Comparison of ENCODE assay signal across 22 mouse cellular contexts in the genomic region with DNA sequence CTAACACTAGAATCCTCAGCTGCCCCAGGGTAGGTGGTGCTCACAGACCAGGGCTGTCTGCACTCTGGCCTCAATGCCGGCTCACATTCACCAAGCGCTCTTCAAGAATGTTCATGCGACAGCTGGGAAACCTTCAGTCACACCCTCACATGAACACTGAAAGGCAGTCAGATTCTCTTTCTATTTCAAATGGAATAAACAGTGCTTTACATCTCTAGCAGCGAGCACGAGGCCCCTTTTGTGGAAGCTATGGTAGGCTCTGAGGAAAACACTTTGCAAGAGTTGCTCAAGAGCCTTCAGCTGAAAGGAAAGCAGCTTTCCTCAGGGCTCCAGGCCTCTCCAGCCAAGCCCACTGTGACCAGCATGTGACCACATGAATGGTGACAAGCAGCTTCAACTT. TPM values are rescaled to one million over a fixed set of nuclear protein-coding genes. Genes with fewer than 3 reads are reported as not detected.
A peak's percentile ranks its signal among the peaks of the same experiment; 100 is the strongest.
DNase-seq lines count a peak whose midpoint lies in the region; ATAC-seq lines count a peak whose summit lies in the region.
"Had no signal": no experiment of that assay in that cellular context is flagged by ENCODE, and none has a peak within 500 bp of the region (broad histone marks: within the 10 kb centered on the region; RNA-seq: fewer than 3 reads in every experiment).

No protein-coding gene starts in this region.

- no peak overlapping the region for H3K4me3 ChIP-seq in heart, embryonic 10.5 days
- H3K4me3 ChIP-seq in lung, embryonic 16.5 days (ENCODE audit: low read length) = no peak overlapping the region
- H3K4me3 ChIP-seq: embryonic facial prominence, embryonic 10.5 days; heart, embryonic 15.5 days; hindbrain, embryonic 13.5 days had no signal

- 81% methylated on average over 5 of the region's 5 CpGs for WGBS in heart, embryonic 10.5 days
- WGBS in lung, embryonic 16.5 days = 36% methylated on average over 5 of the region's 5 CpGs

- no peaks in the 10 kb centered on the region for H3K27me3 ChIP-seq in heart, embryonic 10.5 days (ENCODE audit: insufficient read depth, poor library complexity, severe bottlenecking)
- no peaks in the 10 kb centered on the region for H3K27me3 ChIP-seq in lung, embryonic 16.5 days (ENCODE audit: control insufficient read depth, insufficient read depth, low read depth, low read length)
- H3K27me3 ChIP-seq: heart, embryonic 15.5 days; hindbrain, embryonic 13.5 days had no signal

- H3K4me1 ChIP-seq in heart, embryonic 10.5 days = no peaks in the 10 kb centered on the region
- no peaks in the 10 kb centered on the region for H3K4me1 ChIP-seq in lung, embryonic 16.5 days (replicated peaks; ENCODE audit: control insufficient read depth, insufficient read depth, low read length)
- H3K4me1 ChIP-seq: embryonic facial prominence, embryonic 10.5 days; heart, embryonic 15.5 days; hindbrain, embryonic 13.5 days had no signal

- no peaks in the 10 kb centered on the region for H3K9me3 ChIP-seq in heart, embryonic 10.5 days
- H3K9me3 ChIP-seq in lung, embryonic 16.5 days (ENCODE audit: control insufficient read depth, low read length) = no peaks in the 10 kb centered on the region
- H3K9me3 ChIP-seq: embryonic facial prominence, embryonic 10.5 days; G1E; heart, embryonic 15.5 days; hindbrain, embryonic 13.5 days had no signal

- no peak overlapping the region for H3K4me2 ChIP-seq in lung, embryonic 16.5 days (ENCODE audit: low read depth, low read length)
- H3K4me2 ChIP-seq: heart, embryonic 11.5 days; heart, embryonic 15.5 days; hindbrain, embryonic 13.5 days had no signal

- no peaks in the 10 kb centered on the region for H3K36me3 ChIP-seq in heart, embryonic 10.5 days
- 0 out of 2 replicates have a peak, but pooled peaks cover 2% of the 10 kb centered on the region for H3K36me3 ChIP-seq in lung, embryonic 16.5 days (ENCODE audit: control insufficient read depth, insufficient read depth, low read length)
- H3K36me3 ChIP-seq: G1E had no signal

- no peak overlapping the region for H3K27ac ChIP-seq in heart, embryonic 10.5 days
- H3K27ac ChIP-seq in lung, embryonic 16.5 days (ENCODE audit: low read length) = peak overlapping the region; percentile 44; the same call in 1 of the 2 replicates
- H3K27ac ChIP-seq: embryonic facial prominence, embryonic 10.5 days; heart, embryonic 15.5 days; hindbrain, embryonic 13.5 days had no signal

- peak; percentile 96 for ATAC-seq in lung, embryonic 16.5 days (ENCODE audit: low read depth)
- ATAC-seq: CD4-positive, CD25-positive, alpha-beta regulatory T cell, adult 4 months; forebrain, embryonic 14.5 days had no signal

- DNase-seq in heart, embryonic 10.5 days (ENCODE audit: low spot score) = peak; percentile 71
- no peak for DNase-seq in heart, adult 18-20 months
- DNase-seq in lung, postnatal 25 days (ENCODE audit: low spot score) = peak; percentile 75
- DNase-seq in layer of hippocampus, postnatal 36 days = no peak
- DNase-seq in left cerebral cortex, adult 11 months (ENCODE audit: low spot score) = no peak
- DNase-seq in cerebellum, adult 18-20 months = no peak
- DNase-seq: adrenal gland, postnatal 10 days; B cell, adult 2 months; cerebellum, adult 11-12 months; cerebellum, adult 9-11 months; cerebellum, postnatal 36 days; gastrocnemius, postnatal 36 days; heart, adult 11 months; heart, postnatal 14 days had no signal

- H3K9ac ChIP-seq in lung, embryonic 16.5 days (ENCODE audit: low read length) = no peak overlapping the region
- H3K9ac ChIP-seq: heart, embryonic 15.5 days; hindbrain, embryonic 13.5 days had no signal

RNA-seq across cellular contexts. Expression of a gene that starts 44.8 kb away (rescaled TPM):
- 1.4 TPM in 2 replicates for polyA plus RNA-seq in heart, embryonic 10.5 days (2016; fragmentation: Nextera tagmentation; extraction: Ambion mirVana)
- 1 to 10 TPM; 7.4 to 8.0 TPM for total RNA-seq in heart, adult 18-20 months (2021)
- polyA plus RNA-seq in lung, embryonic 16.5 days (2015; fragmentation: Nextera tagmentation; extraction: Ambion mirVana) = 4.0 and 4.6 TPM in 2 replicates
- 10 to 100 TPM; 43.7 to 52.3 TPM for total RNA-seq in layer of hippocampus, postnatal 36 days (2021)
- polyA plus RNA-seq: G1E had no signal

Comparison
In these comparisons a context has a peak if more than half of its experiments do, and no peak if none do; other contexts are left out.
1. DNase-seq: peak in heart, embryonic 10.5 days (single experiment) and lung, postnatal 25 days (single experiment); none in heart, adult 18-20 months (0 of 2), layer of hippocampus, postnatal 36 days (0 of 2), left cerebral cortex, adult 11 months (single experiment) and cerebellum, adult 18-20 months (0 of 2).
2. RNA of a gene that starts 44.8 kb away (total RNA-seq): 43.7 to 52.3 TPM in layer of hippocampus, postnatal 36 days; 7.4 to 8.0 TPM in heart, adult 18-20 months; every median in the first group is over 4 times any median in the second.